Mouse (Mus musculus): Measurements from ENCODE around the gene Fam227a. TPM values are rescaled to one million over a fixed set of nuclear protein-coding genes. Genes with fewer than 3 reads are reported as not detected.
A peak's percentile ranks its signal among the peaks of the same experiment; 100 is the strongest.

Gene Fam227a
- polyA plus RNA-seq, 1 experiment from 2014 or later, result 1.2 TPM

DNA sequence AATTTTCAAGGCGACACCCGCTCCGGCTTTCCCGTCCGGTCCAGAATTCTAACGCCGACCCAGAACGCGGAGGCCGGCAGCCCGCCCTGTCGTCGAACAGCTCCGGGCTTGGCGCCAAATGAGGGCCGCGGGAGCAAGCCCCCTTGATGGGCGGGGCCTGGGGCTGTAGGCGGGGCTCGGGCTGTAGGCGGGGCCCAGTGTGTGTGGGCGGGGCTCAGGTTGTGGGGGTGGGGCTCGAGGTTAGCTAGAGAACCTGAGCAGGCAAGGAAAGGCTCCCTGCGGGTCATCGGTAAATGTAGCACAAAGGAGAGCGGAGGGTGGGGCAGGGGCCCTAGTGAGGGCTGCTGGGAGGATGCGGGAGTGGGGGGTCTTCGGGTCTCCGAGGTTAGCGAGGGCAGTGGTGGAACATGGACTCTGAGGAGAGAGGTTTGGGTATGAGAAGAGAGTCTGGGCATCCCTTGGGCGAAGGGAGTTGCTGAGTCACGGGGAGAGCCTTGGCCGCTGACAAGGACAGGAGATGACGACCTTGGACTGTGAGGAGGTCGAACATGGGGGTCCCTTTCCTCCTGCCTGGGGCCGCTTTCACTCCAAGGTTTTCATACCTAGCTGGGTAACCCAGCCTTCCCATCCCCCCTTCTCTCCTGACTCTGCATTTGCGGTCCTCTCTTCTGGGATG is 53.6 kb downstream of the Fam227a start, which contains the start of gene Dmc1:
Gene Dmc1, minus strand, starts transcription at position 120 of the 676 bp plus-strand sequence.
- Histone ChIP-seq H3K9me3 (ENCODE audit: low read length) (no peaks in the 10 kb centered on the region), H3K27me3 (replicated peaks; ENCODE audit: insufficient read depth, low read length) (no peaks in the 10 kb centered on the region), H3K4me2 (replicated peaks; ENCODE audit: low read depth, low read length) (peak within 1 kb of the TSS; percentile 52), H3K36me3 (ENCODE audit: insufficient read depth, low read length) (no peaks in the 10 kb centered on the region), H3K27ac (ENCODE audit: low read length) (no peak within 1 kb of the TSS), H3K4me3 (ENCODE audit: low read depth, low read length) (peak within 1 kb of the TSS; percentile 22; the same call in 1 of the 2 replicates), H3K4me1 (ENCODE audit: insufficient read depth, low read depth, low read length) (no peaks in the 10 kb centered on the region), H3K9ac (replicated peaks; ENCODE audit: low read depth) (no peak within 1 kb of the TSS)
- WGBS, result 10% methylated on average over 35 of the region's 37 CpGs
- TF ChIP-seq EP300 (IDR thresholded peaks at IDR 0.05), result no peak
- TF ChIP-seq CTCF (IDR thresholded peaks at IDR 0.05), result no peak
- DNase-seq (ENCODE audit: low spot score), result peak; percentile 39
- ATAC-seq, result peak; percentile 61

DNA sequence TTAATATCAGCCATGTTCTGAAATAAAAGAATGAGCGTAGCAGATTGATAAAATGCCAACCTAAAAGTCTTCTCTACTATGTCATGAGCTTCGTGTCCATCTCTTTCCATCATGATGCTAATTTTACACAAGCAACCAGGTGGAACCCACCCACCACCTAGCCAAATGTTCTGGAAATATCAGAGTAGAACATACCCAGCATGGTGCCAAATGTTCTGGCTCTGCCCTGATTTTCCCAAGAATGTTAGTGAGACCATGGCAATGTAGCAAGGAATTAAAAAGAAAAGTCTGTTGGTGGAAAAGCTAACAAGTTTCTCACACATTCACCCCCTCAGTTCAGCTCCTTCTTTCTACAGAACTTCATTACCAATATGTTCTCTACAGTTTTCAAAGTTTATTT is 58.6 kb downstream of the Fam227a start:
- no peaks in the 10 kb centered on the region for H3K27me3 ChIP-seq (replicated peaks; ENCODE audit: insufficient read depth, low read length)
- H3K4me3 ChIP-seq (ENCODE audit: low read depth, low read length), result no peak overlapping the region
- H3K4me1 ChIP-seq (ENCODE audit: insufficient read depth, low read depth, low read length), result no peaks in the 10 kb centered on the region
- no peaks in the 10 kb centered on the region for H3K9me3 ChIP-seq (ENCODE audit: low read length)
- ATAC-seq (no peak), DNase-seq (ENCODE audit: low spot score) (no peak)
- H3K36me3 ChIP-seq (ENCODE audit: insufficient read depth, low read length), result no peaks in the 10 kb centered on the region
- 71% methylated on average over 2 of the region's 2 CpGs for WGBS
- no peak overlapping the region for H3K4me2 ChIP-seq (replicated peaks; ENCODE audit: low read depth, low read length)
- TF ChIP-seq CTCF (IDR thresholded peaks at IDR 0.05), result no peak
- no peak for TF ChIP-seq EP300 (IDR thresholded peaks at IDR 0.05)
- H3K27ac ChIP-seq (ENCODE audit: low read length), result no peak overlapping the region
- no peak overlapping the region for H3K9ac ChIP-seq (replicated peaks; ENCODE audit: low read depth)

DNA sequence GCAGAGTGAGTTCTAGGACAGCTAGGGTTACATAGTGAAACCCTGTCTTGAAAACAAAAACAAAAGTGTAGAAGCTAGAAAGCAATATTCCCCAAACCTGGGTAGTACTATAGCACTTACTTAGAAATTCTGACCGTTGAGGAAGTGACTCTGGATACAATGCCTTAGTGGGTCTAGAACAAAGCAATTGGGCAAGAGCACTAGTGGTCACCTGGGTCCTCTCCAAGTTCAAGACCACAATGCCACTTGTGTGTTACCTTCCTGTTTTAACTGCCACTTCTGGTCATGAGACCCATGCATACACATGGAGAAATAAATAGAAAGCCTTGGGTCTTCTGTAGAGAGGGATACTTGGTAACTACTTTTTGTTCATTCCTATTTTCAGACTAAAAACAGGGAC is 60.0 kb downstream of the Fam227a start:
- 77% methylated on average over 1 of the region's 1 CpGs for WGBS
- Histone ChIP-seq H3K9ac (replicated peaks; ENCODE audit: low read depth) (no peak overlapping the region), H3K4me2 (replicated peaks; ENCODE audit: low read depth, low read length) (no peak overlapping the region), H3K4me1 (ENCODE audit: insufficient read depth, low read depth, low read length) (no peaks in the 10 kb centered on the region), H3K36me3 (ENCODE audit: insufficient read depth, low read length) (no peaks in the 10 kb centered on the region), H3K27me3 (replicated peaks; ENCODE audit: insufficient read depth, low read length) (no peaks in the 10 kb centered on the region), H3K27ac (ENCODE audit: low read length) (no peak overlapping the region), H3K9me3 (ENCODE audit: low read length) (no peaks in the 10 kb centered on the region), H3K4me3 (ENCODE audit: low read depth, low read length) (no peak overlapping the region)
- no peak for DNase-seq (ENCODE audit: low spot score)
- no peak for ATAC-seq
- TF ChIP-seq EP300 (IDR thresholded peaks at IDR 0.05), result no peak
- no peak for TF ChIP-seq CTCF (IDR thresholded peaks at IDR 0.05)

DNA sequence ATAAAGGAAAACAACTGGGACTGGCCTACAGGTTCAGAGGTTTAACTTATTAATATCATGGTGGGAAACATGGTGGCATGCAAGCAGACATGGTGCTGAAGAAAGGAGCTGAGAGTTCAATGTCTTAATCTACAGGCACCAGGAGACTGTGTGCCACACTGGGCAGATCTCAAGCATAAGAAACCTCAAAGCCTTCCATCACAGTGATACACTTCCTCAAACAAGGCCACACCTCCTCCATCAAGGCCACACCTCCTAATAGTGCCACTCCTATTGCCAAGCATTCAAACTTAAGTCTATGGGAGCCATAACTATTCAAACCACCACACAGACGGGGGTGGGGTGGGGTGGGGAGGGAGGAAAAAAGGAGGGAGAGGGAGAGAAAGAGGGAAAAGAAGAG is 77.2 kb downstream of the Fam227a start:
- no peaks in the 10 kb centered on the region for H3K36me3 ChIP-seq (ENCODE audit: insufficient read depth, low read length)
- H3K27ac ChIP-seq (ENCODE audit: low read length), result no peak overlapping the region
- no peaks in the 10 kb centered on the region for H3K27me3 ChIP-seq (replicated peaks; ENCODE audit: insufficient read depth, low read length)
- H3K4me3 ChIP-seq (ENCODE audit: low read depth, low read length), result no peak overlapping the region
- no peak overlapping the region for H3K4me2 ChIP-seq (replicated peaks; ENCODE audit: low read depth, low read length)
- TF ChIP-seq CTCF (IDR thresholded peaks at IDR 0.05) (no peak), EP300 (IDR thresholded peaks at IDR 0.05) (no peak)
- ATAC-seq, result no peak
- WGBS, result 50% methylated on average over 1 of the region's 1 CpGs
- no peaks in the 10 kb centered on the region for H3K9me3 ChIP-seq (ENCODE audit: low read length)
- H3K9ac ChIP-seq (replicated peaks; ENCODE audit: low read depth), result no peak overlapping the region
- no peaks in the 10 kb centered on the region for H3K4me1 ChIP-seq (ENCODE audit: insufficient read depth, low read depth, low read length)
- DNase-seq (ENCODE audit: low spot score), result no peak

DNA sequence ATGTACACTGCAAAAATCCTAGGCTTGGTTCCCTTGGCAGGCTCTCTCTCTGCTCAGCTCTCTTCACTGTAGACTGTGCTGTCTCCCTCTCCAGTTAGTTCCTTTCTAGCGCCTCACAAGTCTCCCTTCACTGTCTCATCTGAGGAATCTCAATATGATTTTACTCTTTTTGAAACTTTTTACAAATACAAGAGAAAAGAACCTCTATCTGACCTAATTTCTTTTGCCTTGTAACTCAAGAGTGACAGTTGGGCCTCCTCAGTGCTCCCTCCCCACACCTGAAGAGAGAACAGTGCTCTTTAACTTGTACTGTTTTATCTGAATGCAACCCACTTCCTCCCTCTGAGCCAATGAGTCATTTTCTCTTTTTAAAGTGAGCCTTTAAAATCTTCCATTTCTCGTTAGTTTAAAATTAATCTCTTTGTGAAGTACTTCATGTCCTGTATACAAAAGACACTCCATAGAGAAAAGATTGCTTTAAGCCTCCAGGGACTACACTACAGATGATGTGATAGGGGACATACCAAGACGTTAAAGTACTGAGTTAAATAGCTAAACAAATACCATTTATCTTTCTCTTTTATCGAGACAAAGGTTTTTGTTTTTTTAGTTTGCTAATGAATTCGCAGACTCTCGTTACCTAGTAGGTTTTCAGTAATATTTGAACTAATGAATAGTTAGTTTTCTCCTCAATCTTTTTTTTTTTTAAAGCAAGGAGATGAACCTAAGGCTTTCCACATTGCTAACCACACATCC is 80.9 kb downstream of the Fam227a start:
- DNase-seq (ENCODE audit: low spot score) (no peak), ATAC-seq (no peak)
- H3K4me1 ChIP-seq (ENCODE audit: insufficient read depth, low read depth, low read length), result no peaks in the 10 kb centered on the region
- H3K9ac ChIP-seq (replicated peaks; ENCODE audit: low read depth), result no peak overlapping the region
- H3K36me3 ChIP-seq (ENCODE audit: insufficient read depth, low read length), result no peaks in the 10 kb centered on the region
- H3K27ac ChIP-seq (ENCODE audit: low read length), result no peak overlapping the region
- no peak overlapping the region for H3K4me2 ChIP-seq (replicated peaks; ENCODE audit: low read depth, low read length)
- H3K9me3 ChIP-seq (ENCODE audit: low read length), result no peaks in the 10 kb centered on the region
- TF ChIP-seq CTCF (IDR thresholded peaks at IDR 0.05) (no peak), EP300 (IDR thresholded peaks at IDR 0.05) (no peak)
- no peaks in the 10 kb centered on the region for H3K27me3 ChIP-seq (replicated peaks; ENCODE audit: insufficient read depth, low read length)
- WGBS, result 43% methylated on average over 6 of the region's 6 CpGs
- H3K4me3 ChIP-seq (ENCODE audit: low read depth, low read length), result no peak overlapping the region

DNA sequence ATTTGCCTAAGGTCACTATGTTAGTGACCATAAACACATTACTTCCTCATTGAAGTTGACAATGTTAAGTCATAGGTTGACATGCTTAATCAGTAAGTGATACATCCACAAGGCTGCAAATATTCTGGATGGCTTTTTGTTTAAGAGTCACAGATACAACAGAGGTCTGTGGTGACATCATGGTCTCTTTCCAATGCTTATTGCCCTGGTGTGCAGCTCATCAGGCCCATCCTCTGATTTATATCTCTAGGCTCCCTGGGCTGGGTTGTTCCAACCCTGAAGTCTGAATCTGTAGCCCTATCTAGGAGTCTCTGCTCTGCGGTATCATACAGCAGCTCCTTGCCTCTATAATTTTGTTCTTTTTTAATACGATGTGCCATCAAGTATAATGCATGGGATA is 81.8 kb downstream of the Fam227a start:
- 88% methylated on average over 2 of the region's 2 CpGs for WGBS
- no peaks in the 10 kb centered on the region for H3K9me3 ChIP-seq (ENCODE audit: low read length)

More for the DNA sequence above, 81.8 kb downstream of the Fam227a start:
- TF ChIP-seq EP300 (IDR thresholded peaks at IDR 0.05) (no peak), CTCF (IDR thresholded peaks at IDR 0.05) (no peak)
- Histone ChIP-seq H3K4me3 (ENCODE audit: low read depth, low read length) (no peak overlapping the region), H3K9ac (replicated peaks; ENCODE audit: low read depth) (no peak overlapping the region), H3K36me3 (ENCODE audit: insufficient read depth, low read length) (no peaks in the 10 kb centered on the region), H3K4me2 (replicated peaks; ENCODE audit: low read depth, low read length) (no peak overlapping the region), H3K27me3 (replicated peaks; ENCODE audit: insufficient read depth, low read length) (no peaks in the 10 kb centered on the region), H3K27ac (ENCODE audit: low read length) (no peak overlapping the region), H3K4me1 (ENCODE audit: insufficient read depth, low read depth, low read length) (no peaks in the 10 kb centered on the region)
- DNase-seq (ENCODE audit: low spot score) (no peak), ATAC-seq (no peak)
